Comparison of ENCODE assay signal across 9 mouse cellular contexts in genomic region chr4:47122051-47122706, GRCm38 (mm10). TPM values are rescaled to one million over a fixed set of nuclear protein-coding genes. Genes with fewer than 3 reads are reported as not detected.
DNase-seq lines count a peak whose midpoint lies in the region; TF ChIP-seq lines count a peak whose summit lies in the region.
"Had no signal": no experiment of that assay in that cellular context is flagged by ENCODE, and none has a peak within 500 bp of the region (broad histone marks: within the 10 kb centered on the region; RNA-seq: fewer than 3 reads in every experiment).

No protein-coding gene starts in this region.

- H3K27me3 ChIP-seq in MEL (ENCODE audit: control insufficient read depth in 1 of 2, insufficient read depth in 2 of 2, low read length in 2 of 2): peaks cover 0 to under 1% of the 10 kb centered on the region in 2 experiments; a peak in 2 of 4 replicates
- H3K27me3 ChIP-seq: midbrain, embryonic 12.5 days had no signal

- no peak overlapping the region for H3K9ac ChIP-seq in MEL (ENCODE audit: control insufficient read depth, low read depth, low read length, poor library complexity, severe bottlenecking)
- H3K9ac ChIP-seq: midbrain, embryonic 12.5 days had no signal

- peak; percentile 81 to 85 (median 84) for TF ChIP-seq CTCF in MEL (IDR thresholded peaks at IDR 0.05 in 2 of 3, conservative IDR thresholded peaks at IDR 0.05 in 1 of 3; ENCODE audit: control insufficient read depth in 1 of 3, insufficient read depth in 1 of 3, low read depth in 2 of 3, low read length in 3 of 3, poor library complexity in 1 of 3, severe bottlenecking in 1 of 3)
- peak; percentile 94 for TF ChIP-seq CTCF in left cerebral cortex, adult 2 months (IDR thresholded peaks at IDR 0.05)

- TF ChIP-seq POLR2A in MEL (IDR thresholded peaks at IDR 0.05; ENCODE audit: control insufficient read depth in 1 of 2, insufficient read depth in 1 of 2, low read depth in 1 of 2, low read length in 2 of 2, poor library complexity in 1 of 2): no peak

- H3K9me3 ChIP-seq in MEL (replicated peaks; ENCODE audit: insufficient read depth, low read length): no peaks in the 10 kb centered on the region
- H3K9me3 ChIP-seq: midbrain, embryonic 12.5 days had no signal

- H3K36me3 ChIP-seq in MEL (ENCODE audit: control insufficient read depth in 1 of 2, insufficient read depth in 2 of 2, low read length in 2 of 2): no peaks in the 10 kb centered on the region
- H3K36me3 ChIP-seq: midbrain, embryonic 12.5 days had no signal

- no peak overlapping the region for H3K27ac ChIP-seq in MEL (ENCODE audit: control insufficient read depth, low read depth, low read length)
- H3K27ac ChIP-seq in left cerebral cortex, adult 2 months: no peak overlapping the region
- H3K27ac ChIP-seq: midbrain, embryonic 12.5 days had no signal

- peak; percentile 41 for DNase-seq in layer of hippocampus, adult 11-12 months (ENCODE audit: low spot score)
- DNase-seq in layer of hippocampus, adult 9-11 months: no peak
- DNase-seq in MEL (ENCODE audit: low read depth, low spot score): peak; percentile 53
- DNase-seq in cerebellum, postnatal 10 days: peak; percentile 83 to 89
- DNase-seq in heart, postnatal 14 days: peak; percentile 70 to 82
- DNase-seq in left cerebral cortex, adult 2 months (ENCODE audit: extremely low spot score in 1 of 2, low spot score in 2 of 2): peak; percentile 52 to 62
- peak; percentile 61 for DNase-seq in naive thymus-derived CD4-positive, alpha-beta T cell, adult 2 months (ENCODE audit: low read depth)
- peak; percentile 24 for DNase-seq in yolk sac, embryonic 10.5 days (ENCODE audit: low spot score)

- no peaks in the 10 kb centered on the region for H3K79me2 ChIP-seq in MEL (ENCODE audit: control insufficient read depth, insufficient read depth, low read length, poor library complexity)

- H3K4me1 ChIP-seq in MEL (ENCODE audit: control insufficient read depth in 1 of 2, insufficient read depth in 2 of 2, low read length in 2 of 2): no peaks in the 10 kb centered on the region
- H3K4me1 ChIP-seq: midbrain, embryonic 12.5 days had no signal

- intact Hi-C loops in heart, postnatal 14 days (cut with DNase I): loop anchor here (2.0 kb wide), 2 partner anchors 133 to 279 kb away; no protein-coding TSS in a partner anchor
- intact Hi-C loops in left cerebral cortex, adult 2 months (cut with DNase I): loop anchor here (1.0 to 5.0 kb wide), 2 partner anchors 105 to 278 kb away; no protein-coding TSS in a partner anchor

- H3K4me3 ChIP-seq in MEL (ENCODE audit: control insufficient read depth in 1 of 2, insufficient read depth in 1 of 2, low read depth in 2 of 2, low read length in 2 of 2): no peak overlapping the region
- no peak overlapping the region for H3K4me3 ChIP-seq in left cerebral cortex, adult 2 months
- H3K4me3 ChIP-seq: midbrain, embryonic 12.5 days had no signal

- no peak for TF ChIP-seq EP300 in MEL (IDR thresholded peaks at IDR 0.05; ENCODE audit: low read depth in 1 of 2, low read length in 2 of 2)

- peak; percentile 68 for TF ChIP-seq RAD21 in MEL (IDR thresholded peaks at IDR 0.05; ENCODE audit: low read depth, low read length)

TF ChIP-seq in MEL, 35 proteins besides CTCF, POLR2A, EP300 and RAD21:
- TF ChIP-seq MAFK (IDR thresholded peaks at IDR 0.05; ENCODE audit: borderline replicate concordance, low read depth, low read length) (no peak), MYB (IDR thresholded peaks at IDR 0.05; ENCODE audit: low read depth, low read length) (no peak), UBTF (IDR thresholded peaks at IDR 0.05; ENCODE audit: borderline replicate concordance, insufficient read depth, low read depth, low read length) (no peak), CHD1 (IDR thresholded peaks at IDR 0.05; ENCODE audit: low read depth, low read length) (no peak), MYC (IDR thresholded peaks at IDR 0.05; ENCODE audit: low read depth, low read length) (no peak), ZMIZ1 (IDR thresholded peaks at IDR 0.05; ENCODE audit: low read depth, low read length) (no peak), POLR2AphosphoS2 (IDR thresholded peaks at IDR 0.05; ENCODE audit: low read length) (no peak), RCOR1 (IDR thresholded peaks at IDR 0.05; ENCODE audit: low read depth, low read length) (no peak), ZKSCAN1 (IDR thresholded peaks at IDR 0.05; ENCODE audit: low read depth, low read length) (no peak), NRF1 (IDR thresholded peaks at IDR 0.05; ENCODE audit: insufficient read depth, low read depth, low read length, poor library complexity, severe bottlenecking) (no peak), ZC3H11A (IDR thresholded peaks at IDR 0.05; ENCODE audit: low read depth, low read length) (peak; percentile 58), CHD2 (IDR thresholded peaks at IDR 0.05; ENCODE audit: low read length) (no peak), TCF12 (IDR thresholded peaks at IDR 0.05; ENCODE audit: low read depth, low read length) (no peak), POLR2AphosphoS5 (IDR thresholded peaks at IDR 0.05; ENCODE audit: borderline replicate concordance, low read depth, low read length) (no peak), USF2 (IDR thresholded peaks at IDR 0.05; ENCODE audit: borderline replicate concordance in 1 of 2, insufficient read depth in 1 of 2, low read depth in 1 of 2, low read length in 2 of 2) (no peak), MEF2A (IDR thresholded peaks at IDR 0.05; ENCODE audit: extremely low read depth, insufficient replicate concordance, low read depth, low read length, poor library complexity, severe bottlenecking) (no peak), USF1 (IDR thresholded peaks at IDR 0.05; ENCODE audit: low read depth, low read length) (0 out of 2 replicates have a peak, but pooled peaks have one; percentile 8), TAL1 (IDR thresholded peaks at IDR 0.05; ENCODE audit: low read length) (no peak), SMC3 (IDR thresholded peaks at IDR 0.05; ENCODE audit: low read depth, low read length) (peak; percentile 87)

RNA-seq across cellular contexts. Expression of gene Galnt12, which starts 30.5 kb away (rescaled TPM):
- not detected in 2 replicates for total RNA-seq in MEL (2012; rRNA removed)
- polyA plus RNA-seq in MEL (2012; ENCODE audit: insufficient read depth in 1 of 2, insufficient read length in 2 of 2, low read depth in 1 of 2, low replicate concordance in 2 of 2, missing spikeins in 1 of 2): not detected
- under 1 TPM; 0.57 to 0.73 TPM for total RNA-seq in heart, postnatal 14 days (2021)
- under 1 TPM; 0.77 to 0.86 TPM for total RNA-seq in left cerebral cortex, adult 2 months (2021)
